Mouse (Mus musculus): ENCODE data around the gene Wdr62. TPM values are rescaled to one million over a fixed set of nuclear protein-coding genes. Genes with fewer than 3 reads are reported as not detected.
A peak's percentile ranks its signal among the peaks of the same experiment; 100 is the strongest.

Gene Wdr62
- polyA plus RNA-seq, 1 experiment = 14.8 TPM

GRCm38 (mm10) chr7:30235625-30236024 is 44.6 kb downstream of the Wdr62 start, which contains the start of gene Ovol3:
Gene Ovol3, minus strand, starts transcription at chr7:30235725.
- TF ChIP-seq TAL1 (IDR thresholded peaks at IDR 0.05; ENCODE audit: low read length) (no peak), GATA1 (IDR thresholded peaks at IDR 0.05; ENCODE audit: low read length) (no peak)
- Histone ChIP-seq H3K27me3 (ENCODE audit: control insufficient read depth) (no peaks in the 10 kb centered on the region), H3K36me3 (ENCODE audit: control insufficient read depth) (peaks cover 35% of the 10 kb centered on the region), H3K9me3 (ENCODE audit: control insufficient read depth, low read length) (no peaks in the 10 kb centered on the region), H3K4me1 (ENCODE audit: control insufficient read depth) (peaks cover 25% of the 10 kb centered on the region), H3K4me3 (replicated peaks) (no peak within 1 kb of the TSS)

- TF ChIP-seq GATA1 (IDR thresholded peaks at IDR 0.05; ENCODE audit: low read length) (no peak), TAL1 (IDR thresholded peaks at IDR 0.05; ENCODE audit: low read length) (no peak)
- Histone ChIP-seq H3K27me3 (ENCODE audit: control insufficient read depth) (no peaks in the 10 kb centered on the region), H3K36me3 (ENCODE audit: control insufficient read depth) (peaks cover 30% of the 10 kb centered on the region), H3K9me3 (ENCODE audit: control insufficient read depth, low read length) (no peaks in the 10 kb centered on the region), H3K4me3 (replicated peaks) (no peak overlapping the region), H3K4me1 (ENCODE audit: control insufficient read depth) (peaks cover 28% of the 10 kb centered on the region)
Observed at GRCm38 (mm10) chr7:30235091-30235490, 45.1 kb downstream of the Wdr62 start.

GRCm38 (mm10) chr7:30234276-30234858 is 45.9 kb downstream of the Wdr62 start:
- Histone ChIP-seq H3K27me3 (ENCODE audit: control insufficient read depth) (no peaks in the 10 kb centered on the region), H3K4me3 (replicated peaks) (no peak overlapping the region), H3K4me1 (ENCODE audit: control insufficient read depth) (peaks cover 28% of the 10 kb centered on the region), H3K9me3 (ENCODE audit: control insufficient read depth, low read length) (no peaks in the 10 kb centered on the region), H3K36me3 (ENCODE audit: control insufficient read depth) (peaks cover 22% of the 10 kb centered on the region)
- TF ChIP-seq TAL1 (IDR thresholded peaks at IDR 0.05; ENCODE audit: low read length) (no peak), GATA1 (IDR thresholded peaks at IDR 0.05; ENCODE audit: low read length) (no peak)

- H3K9me3 ChIP-seq (ENCODE audit: control insufficient read depth, low read length) = no peaks in the 10 kb centered on the region
- TF ChIP-seq GATA1 (IDR thresholded peaks at IDR 0.05; ENCODE audit: low read length) (no peak), TAL1 (IDR thresholded peaks at IDR 0.05; ENCODE audit: low read length) (no peak)
- peak overlapping the region; percentile 79 for H3K4me3 ChIP-seq (replicated peaks)
- H3K36me3 ChIP-seq (ENCODE audit: control insufficient read depth) = peaks cover 20% of the 10 kb centered on the region
- H3K27me3 ChIP-seq (ENCODE audit: control insufficient read depth) = no peaks in the 10 kb centered on the region
- H3K4me1 ChIP-seq (ENCODE audit: control insufficient read depth) = peaks cover 28% of the 10 kb centered on the region
Observed at GRCm38 (mm10) chr7:30233387-30233786, 46.8 kb downstream of the Wdr62 start.

- Histone ChIP-seq H3K4me1 (ENCODE audit: control insufficient read depth) (peaks cover 28% of the 10 kb centered on the region), H3K27me3 (ENCODE audit: control insufficient read depth) (no peaks in the 10 kb centered on the region), H3K4me3 (replicated peaks) (peak overlapping the region; percentile 79), H3K9me3 (ENCODE audit: control insufficient read depth, low read length) (no peaks in the 10 kb centered on the region), H3K36me3 (ENCODE audit: control insufficient read depth) (peaks cover 24% of the 10 kb centered on the region)
- TF ChIP-seq GATA1 (IDR thresholded peaks at IDR 0.05; ENCODE audit: low read length) (no peak), TAL1 (IDR thresholded peaks at IDR 0.05; ENCODE audit: low read length) (no peak)
Observed at GRCm38 (mm10) chr7:30232631-30233148, 47.5 kb downstream of the Wdr62 start.

GRCm38 (mm10) chr7:30231669-30232454 is 48.4 kb downstream of the Wdr62 start, which contains the start of the genes Polr2i and Tbcb:
Gene Polr2i, plus strand, starts transcription at chr7:30231948.
Gene Tbcb, minus strand, starts transcription at chr7:30232272.
- Histone ChIP-seq H3K4me1 (ENCODE audit: control insufficient read depth) (peaks cover 28% of the 10 kb centered on the region), H3K4me3 (replicated peaks) (peak within 1 kb of the TSS; percentile 79), H3K9me3 (ENCODE audit: control insufficient read depth, low read length) (no peaks in the 10 kb centered on the region), H3K36me3 (ENCODE audit: control insufficient read depth) (peaks cover 32% of the 10 kb centered on the region), H3K27me3 (ENCODE audit: control insufficient read depth) (no peaks in the 10 kb centered on the region)
- TF ChIP-seq GATA1 (IDR thresholded peaks at IDR 0.05; ENCODE audit: low read length) (no peak), TAL1 (IDR thresholded peaks at IDR 0.05; ENCODE audit: low read length) (no peak)

GRCm38 (mm10) chr7:30231328-30231668 is 48.9 kb downstream of the Wdr62 start:
- peak overlapping the region; percentile 79 for H3K4me3 ChIP-seq (replicated peaks)
- TF ChIP-seq GATA1 (IDR thresholded peaks at IDR 0.05; ENCODE audit: low read length) = no peak
- no peak for TF ChIP-seq TAL1 (IDR thresholded peaks at IDR 0.05; ENCODE audit: low read length)
- peaks cover 36% of the 10 kb centered on the region for H3K36me3 ChIP-seq (ENCODE audit: control insufficient read depth)
- no peaks in the 10 kb centered on the region for H3K9me3 ChIP-seq (ENCODE audit: control insufficient read depth, low read length)
- H3K27me3 ChIP-seq (ENCODE audit: control insufficient read depth) = no peaks in the 10 kb centered on the region
- H3K4me1 ChIP-seq (ENCODE audit: control insufficient read depth) = peaks cover 28% of the 10 kb centered on the region

GRCm38 (mm10) chr7:30224206-30224605 is 56.0 kb downstream of the Wdr62 start:
- H3K4me3 ChIP-seq (replicated peaks) = no peak overlapping the region
- peaks cover 25% of the 10 kb centered on the region for H3K4me1 ChIP-seq (ENCODE audit: control insufficient read depth)
- TF ChIP-seq TAL1 (IDR thresholded peaks at IDR 0.05; ENCODE audit: low read length) = no peak
- H3K36me3 ChIP-seq (ENCODE audit: control insufficient read depth) = peaks cover 32% of the 10 kb centered on the region
- H3K27me3 ChIP-seq (ENCODE audit: control insufficient read depth) = no peaks in the 10 kb centered on the region
- H3K9me3 ChIP-seq (ENCODE audit: control insufficient read depth, low read length) = peaks cover 3% of the 10 kb centered on the region; the same call in 1 of the 2 replicates

GRCm38 (mm10) chr7:30222205-30222604 is 58.0 kb downstream of the Wdr62 start:
- TF ChIP-seq GATA1 (IDR thresholded peaks at IDR 0.05; ENCODE audit: low read length) (no peak), TAL1 (IDR thresholded peaks at IDR 0.05; ENCODE audit: low read length) (no peak)
- no peaks in the 10 kb centered on the region for H3K27me3 ChIP-seq (ENCODE audit: control insufficient read depth)
- no peak overlapping the region for H3K4me3 ChIP-seq (replicated peaks)
- H3K4me1 ChIP-seq (ENCODE audit: control insufficient read depth) = peaks cover 30% of the 10 kb centered on the region
- peaks cover 24% of the 10 kb centered on the region for H3K36me3 ChIP-seq (ENCODE audit: control insufficient read depth)
- peaks cover 3% of the 10 kb centered on the region; the same call in 1 of the 2 replicates for H3K9me3 ChIP-seq (ENCODE audit: control insufficient read depth, low read length)
